Mouse (Mus musculus): ENCODE data around the gene Ppp1r3d. TPM values are rescaled to one million over a fixed set of nuclear protein-coding genes. Genes with fewer than 3 reads are reported as not detected.

Ppp1r3d gene
- polyA plus RNA-seq, 1 experiment = 5.2 TPM

DNA sequence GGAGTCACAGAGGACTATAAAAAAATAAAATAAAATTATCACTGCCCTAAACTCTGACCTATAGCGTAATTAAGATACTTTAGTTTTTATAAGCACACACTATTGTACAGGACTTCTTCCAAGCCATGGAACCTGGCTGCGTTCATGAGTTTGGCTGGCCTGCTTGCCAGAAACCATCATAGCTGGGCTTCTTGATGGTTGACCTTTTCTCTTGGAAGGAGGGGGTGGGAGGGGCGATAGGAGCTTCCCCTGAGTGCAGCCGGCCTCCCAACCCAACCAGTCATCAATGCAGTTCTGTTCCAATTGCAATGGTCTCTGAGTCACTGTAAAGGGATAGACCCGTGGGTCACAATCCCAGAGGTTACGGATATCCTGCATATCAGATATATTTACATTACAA, 4.0 kb downstream of the Ppp1r3d start:
- no peak overlapping the region for H3K27ac ChIP-seq (ENCODE audit: control insufficient read depth, insufficient read depth, low read depth, low read length, poor library complexity)
- TF ChIP-seq CTCF (IDR thresholded peaks at IDR 0.05; ENCODE audit: control insufficient read depth, insufficient read depth, low read length) = no peak
- no peak for TF ChIP-seq POLR2A (IDR thresholded peaks at IDR 0.05; ENCODE audit: borderline replicate concordance, control insufficient read depth, low read depth, low read length)
- H3K4me1 ChIP-seq (ENCODE audit: control insufficient read depth, insufficient read depth, low read length) = peaks cover 2% of the 10 kb centered on the region
- H3K4me3 ChIP-seq (replicated peaks; ENCODE audit: control insufficient read depth, low read depth, low read length) = no peak overlapping the region
- WGBS = 77% methylated on average over 6 of the region's 6 CpGs

DNA sequence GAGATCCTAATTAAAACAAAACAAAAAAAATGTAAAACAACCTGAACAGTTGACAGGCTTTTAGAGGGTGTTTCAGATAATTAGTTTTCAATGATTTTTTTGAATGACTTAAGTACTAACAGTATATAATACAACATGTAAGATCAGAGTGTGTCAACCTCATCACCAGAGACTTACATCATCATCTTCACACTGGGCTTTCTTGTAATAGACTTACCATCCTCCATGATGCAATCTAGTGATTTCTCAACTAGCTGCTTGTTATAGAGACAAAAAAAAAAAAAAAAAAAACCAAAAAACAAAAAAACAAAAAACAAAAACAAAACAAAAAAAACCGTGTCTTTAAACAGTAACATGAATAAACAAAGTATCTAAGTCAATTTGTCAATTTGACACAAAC, 5.2 kb downstream of the Ppp1r3d start:
- TF ChIP-seq POLR2A (IDR thresholded peaks at IDR 0.05; ENCODE audit: borderline replicate concordance, control insufficient read depth, low read depth, low read length) = no peak
- WGBS = 28% methylated on average over 1 of the region's 1 CpGs
- Histone ChIP-seq H3K27ac (ENCODE audit: control insufficient read depth, insufficient read depth, low read depth, low read length, poor library complexity) (no peak overlapping the region), H3K4me3 (replicated peaks; ENCODE audit: control insufficient read depth, low read depth, low read length) (no peak overlapping the region), H3K4me1 (ENCODE audit: control insufficient read depth, insufficient read depth, low read length) (peaks cover 2% of the 10 kb centered on the region)

GRCm38 (mm10) chr2:178407053-178407815, 7.0 kb downstream of the Ppp1r3d start, which contains the start of gene Sycp2:
Gene Sycp2 (minus strand): TSS chr2:178407685.
- TF ChIP-seq CTCF (IDR thresholded peaks at IDR 0.05; ENCODE audit: control insufficient read depth, insufficient read depth, low read length) (peak; percentile 47; the same call in 1 of the 2 replicates), POLR2A (IDR thresholded peaks at IDR 0.05; ENCODE audit: borderline replicate concordance, control insufficient read depth, low read depth, low read length) (no peak)
- 82% methylated on average over 52 of the region's 52 CpGs for WGBS
- Histone ChIP-seq H3K4me1 (ENCODE audit: control insufficient read depth, insufficient read depth, low read length) (no peaks in the 10 kb centered on the region; the same call in 1 of the 2 replicates), H3K27ac (ENCODE audit: control insufficient read depth, insufficient read depth, low read depth, low read length, poor library complexity) (no peak within 1 kb of the TSS), H3K4me3 (replicated peaks; ENCODE audit: control insufficient read depth, low read depth, low read length) (no peak within 1 kb of the TSS)

Other genes with a start within 250 kb of the Ppp1r3d start
- 0.61 and 2.7 TPM in 2 replicates for gene Sycp2, start 6.8 kb downstream of the Ppp1r3d start, polyA plus RNA-seq (2011; ENCODE audit: insufficient read depth, insufficient read length, low replicate concordance, missing spikeins)
- 4.6 and 8.6 TPM in 2 replicates for gene Fam217b, start 52 bp upstream of the Ppp1r3d start, polyA plus RNA-seq (2011; ENCODE audit: insufficient read depth, insufficient read length, low replicate concordance, missing spikeins)
- gene Cdh26, start 16.1 kb upstream of the Ppp1r3d start, polyA plus RNA-seq (2011; ENCODE audit: insufficient read depth, insufficient read length, low replicate concordance, missing spikeins) = not detected in 2 replicates